Mouse (Mus musculus): ENCODE data around the gene Traf1. TPM values are rescaled to one million over a fixed set of nuclear protein-coding genes. Genes with fewer than 3 reads are reported as not detected.

The Traf1 gene
- total RNA-seq, 4 experiments from 2014 or later: 1.3 to 1.9 (median 1.6) TPM

DNA sequence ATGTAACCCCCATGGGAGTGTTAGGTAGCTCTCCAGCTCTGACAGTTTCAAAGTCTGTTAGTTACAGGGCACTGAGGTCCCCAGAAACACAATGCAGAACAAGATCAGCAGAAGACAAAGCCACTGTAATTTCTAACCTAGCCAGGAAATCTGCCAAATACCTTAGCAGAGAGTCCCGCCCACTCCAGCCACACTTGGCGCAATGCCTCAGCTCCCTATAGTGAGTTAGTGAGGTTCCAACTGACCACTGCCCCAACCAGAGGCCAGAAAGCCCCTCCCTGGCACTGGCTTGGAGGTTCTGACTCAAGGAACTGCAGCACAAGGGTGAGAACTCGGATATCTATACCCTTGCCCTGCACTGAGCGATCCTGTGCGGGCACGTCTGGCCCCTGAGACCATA lies 58.8 kb downstream of the Traf1 start:
- no peak for DNase-seq (ENCODE audit: low spot score in 2 of 2)

GRCm38 (mm10) chr2:34901726-34902125 lies 59.8 kb downstream of the Traf1 start:
- no peak for DNase-seq (ENCODE audit: low spot score in 2 of 2)

DNA sequence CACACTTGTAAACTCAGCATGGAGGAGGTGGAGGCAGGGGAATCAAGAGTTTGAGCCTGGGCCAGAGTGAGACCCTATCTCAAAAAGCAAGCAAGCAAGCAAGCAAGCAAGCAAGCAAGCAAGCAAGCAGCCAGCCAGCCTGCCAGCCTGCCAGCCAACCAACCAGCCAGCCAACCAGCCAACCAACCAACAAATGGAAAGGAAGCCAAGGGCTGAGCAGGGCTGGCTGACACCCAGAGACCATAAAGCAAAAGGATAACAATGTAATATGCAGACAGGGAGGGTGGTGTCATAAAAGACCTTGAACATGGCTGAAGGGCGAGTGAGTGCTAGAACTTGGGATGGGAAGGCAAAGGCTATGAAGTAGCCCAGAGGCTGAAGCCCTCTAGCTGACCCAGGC lies 61.2 kb downstream of the Traf1 start:
- no peak for DNase-seq (ENCODE audit: low spot score in 2 of 2)

- no peak for DNase-seq (ENCODE audit: low spot score in 2 of 2)
Observed at GRCm38 (mm10) chr2:34899682-34900081, 61.9 kb downstream of the Traf1 start.

- no peak for DNase-seq (ENCODE audit: low spot score in 2 of 2)
Observed at GRCm38 (mm10) chr2:34897820-34898219, 63.8 kb downstream of the Traf1 start.

DNA sequence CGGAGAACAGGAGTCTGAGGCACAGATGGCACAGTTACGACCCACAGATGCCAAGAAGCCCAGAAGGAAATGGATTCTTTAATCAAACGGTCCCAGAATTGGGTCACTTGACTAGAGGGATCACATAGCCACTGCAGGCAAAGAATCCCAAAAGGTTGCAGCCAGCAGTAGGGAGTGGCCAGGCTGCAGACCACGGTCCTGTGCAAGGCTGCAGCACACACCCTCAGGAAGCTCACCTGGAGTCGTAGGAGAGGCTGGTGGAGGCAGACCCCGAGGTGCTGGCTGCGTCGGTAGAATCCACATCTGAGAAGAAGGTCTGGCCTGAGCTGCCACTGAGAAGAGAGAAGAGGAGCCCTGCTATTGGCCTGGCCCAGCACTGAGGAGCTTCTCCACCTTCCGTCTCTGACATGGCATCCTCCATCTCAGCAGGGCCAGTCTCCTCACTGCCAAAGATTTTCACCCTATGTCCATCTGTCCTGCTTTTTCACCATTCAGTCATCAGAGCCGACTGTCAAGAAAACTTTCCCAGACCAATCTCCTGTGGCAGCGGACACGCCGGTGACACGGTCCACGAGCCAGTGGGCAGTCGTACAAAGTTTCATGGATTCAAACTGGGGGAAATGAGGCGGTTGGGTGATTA lies 64.6 kb downstream of the Traf1 start:
- DNase-seq (ENCODE audit: low spot score in 2 of 2): no peak

GRCm38 (mm10) chr2:34895503-34896113 lies 66.0 kb downstream of the Traf1 start:
- DNase-seq (ENCODE audit: low spot score in 2 of 2): no peak

DNA sequence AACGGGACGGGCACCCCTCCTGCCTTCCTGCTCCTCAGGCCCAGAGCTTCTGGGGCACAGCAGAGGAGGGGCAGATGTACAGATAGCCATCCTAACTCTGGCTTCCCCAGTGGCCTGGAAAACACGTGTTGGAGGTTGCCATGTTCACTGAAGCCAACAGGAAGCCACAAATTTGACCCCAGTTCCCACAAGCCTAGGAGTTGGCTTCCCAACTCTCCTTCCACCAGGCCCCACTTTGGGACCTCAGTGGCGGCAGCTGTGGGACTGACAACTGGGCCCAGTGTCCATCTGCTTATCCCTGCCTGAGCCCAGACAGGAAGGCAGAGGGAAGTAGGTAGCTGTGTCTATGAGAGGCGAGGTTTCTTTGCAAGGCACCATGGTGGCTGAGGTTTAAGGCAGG lies 67.6 kb downstream of the Traf1 start:
- no peak for DNase-seq (ENCODE audit: low spot score in 2 of 2)

Other genes starting within 250 kb of the Traf1 start
- 10 to 100 TPM; 92.9 to 97.7 (median 96.1) TPM for gene Gapvd1, start 206.5 kb downstream of the Traf1 start, total RNA-seq (2022)
- 100 to 1,000 TPM; 180 to 225 (median 222) TPM for gene Hspa5, start 189.8 kb downstream of the Traf1 start, total RNA-seq (2022)
- 10 to 100 TPM; 31.8 to 36.6 (median 32.6) TPM for gene Rabepk, start 161.9 kb downstream of the Traf1 start, total RNA-seq (2022)
- 10 to 100 TPM; 84.5 to 99.0 (median 96.9) TPM for gene Fbxw2, start 135.5 kb downstream of the Traf1 start, total RNA-seq (2022)
- not detected for gene Gm34653, start 128.8 kb downstream of the Traf1 start, total RNA-seq (2022)
- gene Cutal, start 87.4 kb downstream of the Traf1 start, total RNA-seq (2022): under 1 TPM in 2 of 4 experiments, not detected in 2; 0.22 to 0.37 TPM
- 10 to 100 TPM; 33.6 to 46.2 (median 38.1) TPM for gene Psmd5, start 86.8 kb downstream of the Traf1 start, total RNA-seq (2022)
- 1 to 10 TPM in 1 of 4 experiments, under 1 TPM in 3; 0.65 to 1.2 (median 0.79) TPM for gene Phf19, start 47.7 kb downstream of the Traf1 start, total RNA-seq (2022)
- under 1 TPM; 0.09 to 0.44 (median 0.27) TPM for gene Hc, start 99.7 kb upstream of the Traf1 start, total RNA-seq (2022)
- gene AI182371, start 139.8 kb upstream of the Traf1 start, total RNA-seq (2022): under 1 TPM in 3 of 4 experiments, not detected in 1; 0.42 to 0.60 (median 0.59) TPM
- 10 to 100 TPM in 3 of 4 experiments, 1 to 10 TPM in 1; 8.6 to 11.0 (median 10.8) TPM for gene Cntrl, start 147.7 kb upstream of the Traf1 start, total RNA-seq (2022)
- gene Rab14, start 239.3 kb upstream of the Traf1 start, total RNA-seq (2022): 100 to 1,000 TPM; 221 to 237 (median 224) TPM

Measured in left cerebral cortex, adult 8-10 months (tissue).